29 mouse cellular contexts compared by ENCODE assay signal in genomic region chr6:136715881-136716431, GRCm38 (mm10). TPM values are rescaled to one million over a fixed set of nuclear protein-coding genes. Genes with fewer than 3 reads are reported as not detected.
DNase-seq lines count a peak whose midpoint lies in the region; ATAC-seq and TF ChIP-seq lines count a peak whose summit lies in the region.
"Had no signal": no experiment of that assay in that cellular context is flagged by ENCODE, and none has a peak within 500 bp of the region (broad histone marks: within the 10 kb centered on the region; RNA-seq: fewer than 3 reads in every experiment).

No protein-coding gene starts in this region.

- TF ChIP-seq CTCF in lung, postnatal 0 days (IDR thresholded peaks at IDR 0.05), result no peak
- TF ChIP-seq CTCF in midbrain, postnatal 0 days (IDR thresholded peaks at IDR 0.05), result no peak

- DNase-seq in lung, postnatal 0 days (ENCODE audit: low spot score), result peak; percentile 44
- DNase-seq in lung, postnatal 10 days, result no peak
- DNase-seq in ZHBTc4 (ENCODE audit: low read depth, low spot score), result peak; percentile 57
- DNase-seq in splenic B cell, adult 2 months (ENCODE audit: low read depth, low spot score), result peak; percentile 24
- no peak for DNase-seq in midbrain, postnatal 0 days (ENCODE audit: low spot score)
- no peak for DNase-seq in gastrocnemius, adult 18-20 months (ENCODE audit: low spot score)
- no peak for DNase-seq in gastrocnemius, postnatal 14 days
- DNase-seq: adrenal gland, postnatal 14 days; cerebellum, adult 11-12 months; cerebellum, adult 9-11 months; gastrocnemius, postnatal 10 days; heart, adult 11 months; heart, postnatal 4 days; kidney, adult 11 months; kidney, postnatal 14 days; lung, adult 18-20 months; lung, postnatal 14 days; right cerebral cortex, postnatal 25 days; spleen, adult 18-20 months; thymus, postnatal 14 days had no signal

- 70% methylated on average over 10 of the region's 11 CpGs for WGBS in lung, postnatal 0 days
- 86% methylated on average over 10 of the region's 11 CpGs for WGBS in midbrain, postnatal 0 days

- no peaks in the 10 kb centered on the region for H3K27me3 ChIP-seq in lung, postnatal 0 days (replicated peaks; ENCODE audit: insufficient read depth, low read length)
- no peaks in the 10 kb centered on the region for H3K27me3 ChIP-seq in splenic B cell, adult 2 months (ENCODE audit: control insufficient read depth, insufficient read depth, low read length, poor library complexity, severe bottlenecking)
- no peaks in the 10 kb centered on the region for H3K27me3 ChIP-seq in midbrain, postnatal 0 days (ENCODE audit: insufficient read depth, low read length)
- H3K27me3 ChIP-seq: embryonic facial prominence, embryonic 13.5 days had no signal

- H3K36me3 ChIP-seq in lung, postnatal 0 days (ENCODE audit: insufficient read depth, low read length), result no peaks in the 10 kb centered on the region
- no peaks in the 10 kb centered on the region for H3K36me3 ChIP-seq in splenic B cell, adult 2 months (ENCODE audit: control insufficient read depth, insufficient read depth, low read length, poor library complexity, severe bottlenecking)
- no peaks in the 10 kb centered on the region for H3K36me3 ChIP-seq in midbrain, postnatal 0 days (ENCODE audit: insufficient read depth, low read length)
- H3K36me3 ChIP-seq: embryonic facial prominence, embryonic 13.5 days; forebrain, embryonic 10.5 days had no signal

- TF ChIP-seq EP300 in lung, postnatal 0 days (IDR thresholded peaks at IDR 0.05), result no peak

- no peak overlapping the region for H3K4me3 ChIP-seq in lung, postnatal 0 days (ENCODE audit: low read depth, low read length)
- H3K4me3 ChIP-seq in midbrain, postnatal 0 days (ENCODE audit: low read depth, low read length), result no peak overlapping the region
- H3K4me3 ChIP-seq: embryonic facial prominence, embryonic 13.5 days; forebrain, embryonic 10.5 days had no signal

- H3K9me3 ChIP-seq in lung, postnatal 0 days (ENCODE audit: low read length), result no peaks in the 10 kb centered on the region
- H3K9me3 ChIP-seq in midbrain, postnatal 0 days (ENCODE audit: low read length), result no peaks in the 10 kb centered on the region
- H3K9me3 ChIP-seq: embryonic facial prominence, embryonic 13.5 days; forebrain, embryonic 10.5 days had no signal

- no peak overlapping the region for H3K4me2 ChIP-seq in lung, postnatal 0 days (replicated peaks; ENCODE audit: low read depth, low read length)
- H3K4me2 ChIP-seq in midbrain, postnatal 0 days (ENCODE audit: low read depth, low read length, poor library complexity, severe bottlenecking), result no peak overlapping the region
- H3K4me2 ChIP-seq: embryonic facial prominence, embryonic 13.5 days; heart, embryonic 11.5 days; hindbrain, embryonic 14.5 days; midbrain, embryonic 11.5 days had no signal

- intact Hi-C loops in gastrocnemius, postnatal 14 days (cut with DNase I; ENCODE audit: low total_unique reads), result no loop called here

- peak; percentile 35; the same call in 1 of the 2 replicates for ATAC-seq in lung, postnatal 0 days
- ATAC-seq in megakaryocyte progenitor cell, adult 5-6 weeks (replicated peaks; ENCODE audit: poor library complexity), result peak; percentile 90
- no peak for ATAC-seq in midbrain, postnatal 0 days (ENCODE audit: low FRiP score)
- ATAC-seq: CD4-positive, CD25-positive, alpha-beta regulatory T cell, adult 4 months; forebrain, embryonic 16.5 days; midbrain, embryonic 16.5 days had no signal

- no peak overlapping the region for H3K9ac ChIP-seq in lung, postnatal 0 days (replicated peaks; ENCODE audit: low read depth)
- no peak overlapping the region for H3K9ac ChIP-seq in midbrain, postnatal 0 days (replicated peaks; ENCODE audit: low read length, poor library complexity, severe bottlenecking)
- H3K9ac ChIP-seq: embryonic facial prominence, embryonic 13.5 days; hindbrain, embryonic 14.5 days had no signal

- no peak overlapping the region for H3K27ac ChIP-seq in lung, postnatal 0 days (ENCODE audit: low read length)
- no peak overlapping the region for H3K27ac ChIP-seq in midbrain, postnatal 0 days (ENCODE audit: low read depth, low read length)
- H3K27ac ChIP-seq: embryonic facial prominence, embryonic 13.5 days; forebrain, embryonic 10.5 days; hindbrain, embryonic 14.5 days had no signal

- no peaks in the 10 kb centered on the region for H3K4me1 ChIP-seq in lung, postnatal 0 days (ENCODE audit: insufficient read depth, low read depth, low read length)
- H3K4me1 ChIP-seq in midbrain, postnatal 0 days (ENCODE audit: insufficient read depth, low read length), result no peaks in the 10 kb centered on the region
- H3K4me1 ChIP-seq: embryonic facial prominence, embryonic 13.5 days had no signal

RNA-seq across cellular contexts. Expression of gene Plbd1, which starts 54.2 kb away (rescaled TPM):
- 6.0 and 7.2 TPM in 2 replicates for polyA plus RNA-seq in lung, postnatal 0 days (2015; fragmentation: Nextera tagmentation; extraction: Ambion mirVana)
- total RNA-seq in megakaryocyte progenitor cell, adult 5-6 weeks (2015), result 12.0 and 16.3 TPM in 2 replicates
- total RNA-seq in megakaryocyte progenitor cell, adult 5-6 weeks (2017), result 10.5 and 10.8 TPM in 2 replicates
- 0.47 TPM in 1 of 2 replicates, not detected in the other for total RNA-seq in midbrain, postnatal 0 days (2014; rRNA removed)
- 0.22 and 0.27 TPM in 2 replicates for polyA plus RNA-seq in midbrain, postnatal 0 days (2015; fragmentation: Nextera tagmentation; extraction: Ambion mirVana)
- 10 to 100 TPM; 15.1 to 20.8 TPM for total RNA-seq in gastrocnemius, adult 18-20 months (2021)
- total RNA-seq in gastrocnemius, postnatal 14 days (2021), result 10 to 100 TPM; 12.2 to 14.9 TPM

Comparison
In these comparisons a context has a peak if more than half of its experiments do, and no peak if none do; other contexts are left out.
1. DNase-seq: peak in lung, postnatal 0 days (single experiment), ZHBTc4 (single experiment) and splenic B cell, adult 2 months (single experiment); none in lung, postnatal 10 days (single experiment), midbrain, postnatal 0 days (single experiment), gastrocnemius, adult 18-20 months (single experiment) and gastrocnemius, postnatal 14 days (single experiment).